Mouse (Mus musculus) urinary bladder, postnatal 25 days (tissue): ENCODE measurements around the gene Zc3h12d.
"Not testable (repeated sequence)": the region's sequence is repeated elsewhere in the genome, so short reads cannot be mapped to it uniquely, and the experiment has no call there.

Experiments used
- DNase-seq: peaks from one replicate; pipeline ENCODE4 v3.0.0; 2022; ENCODE audit warnings: low spot score

The Zc3h12d gene

DNA sequence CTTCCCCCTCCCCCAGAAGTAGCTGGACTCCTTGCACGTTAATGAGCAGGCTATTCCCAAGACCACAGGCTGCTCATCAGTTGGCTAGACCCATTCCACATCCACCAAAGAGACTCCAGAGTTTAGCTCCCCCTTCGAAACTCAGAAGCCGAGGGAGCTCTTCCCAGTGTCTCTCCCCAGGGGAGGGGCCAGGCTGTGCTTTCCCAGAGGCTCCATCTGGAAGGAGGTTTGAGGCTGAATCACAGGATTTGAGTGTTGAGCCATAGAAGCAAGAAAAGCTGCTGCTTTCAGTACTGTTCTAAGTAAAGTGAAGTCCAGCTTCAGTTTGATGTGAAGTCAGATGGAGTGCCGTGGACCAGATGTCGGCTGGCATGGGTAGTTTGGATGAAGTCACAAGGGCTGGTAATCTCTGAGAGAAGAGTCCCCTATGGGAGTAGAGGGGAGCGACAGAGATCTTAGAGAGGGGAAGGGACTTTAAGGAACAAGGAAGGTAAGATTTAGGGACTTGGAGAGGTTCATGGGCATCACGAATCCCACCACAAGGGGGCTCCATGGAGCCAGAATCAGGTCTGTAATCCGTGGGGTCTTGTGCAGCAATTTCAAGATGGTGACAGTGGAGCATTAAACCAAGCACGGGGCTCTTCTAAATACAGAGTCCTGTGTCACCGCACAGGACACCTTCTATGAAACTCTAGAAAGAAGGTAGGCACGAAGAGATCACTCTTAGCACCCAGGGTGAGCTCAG is 38.5 kb downstream of the Zc3h12d start:
- no peak for DNase-seq

GRCm38 (mm10) chr10:7871381-7872020 is 39.2 kb downstream of the Zc3h12d start:
- no peak for DNase-seq

DNA sequence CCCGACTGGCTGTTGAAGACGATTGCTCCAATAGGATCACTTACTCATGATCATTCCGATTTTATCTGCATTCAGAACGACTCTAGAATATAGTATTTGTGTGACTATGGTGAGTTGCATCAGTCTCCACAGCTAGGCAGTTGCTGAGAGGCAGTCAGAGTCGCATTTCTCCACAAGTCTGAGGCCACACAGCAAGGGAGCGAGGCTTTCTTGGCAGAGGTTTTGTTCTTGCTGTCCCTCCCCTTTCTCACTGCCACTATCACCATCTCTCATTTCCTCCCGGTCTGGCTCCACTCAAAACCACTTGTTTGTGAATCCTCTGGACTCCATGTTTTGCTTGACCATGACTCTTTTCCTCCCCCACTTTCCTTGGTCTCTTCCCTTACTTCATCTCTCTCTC is 41.9 kb downstream of the Zc3h12d start:
- no peak for DNase-seq

DNA sequence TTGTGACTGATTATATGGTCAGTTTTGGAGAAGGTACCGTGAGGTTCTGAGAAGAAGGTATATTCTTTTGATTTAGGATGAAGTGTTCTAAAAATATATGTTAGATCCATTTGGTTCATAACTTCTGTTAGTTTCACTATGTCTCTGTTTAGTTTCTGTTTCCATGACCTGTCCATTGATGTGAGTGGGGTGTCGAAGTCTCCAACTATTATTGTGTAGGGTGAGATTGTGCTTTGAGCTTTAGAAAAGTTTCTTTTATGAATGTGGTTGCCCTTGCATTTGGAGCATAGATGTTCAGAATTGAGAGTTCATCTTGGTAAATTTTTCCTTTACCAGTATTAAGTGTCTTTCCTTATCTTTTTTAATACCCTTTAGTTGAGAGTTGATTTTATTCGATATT is 48.0 kb downstream of the Zc3h12d start:
- not testable (repeated sequence) for DNase-seq

GRCm38 (mm10) chr10:7881971-7882370 is 49.7 kb downstream of the Zc3h12d start:
- no peak for DNase-seq

GRCm38 (mm10) chr10:7883524-7883923 is 51.3 kb downstream of the Zc3h12d start:
- DNase-seq: peak; percentile 79

GRCm38 (mm10) chr10:7888256-7888868 is 56.1 kb downstream of the Zc3h12d start:
- DNase-seq: no peak

DNA sequence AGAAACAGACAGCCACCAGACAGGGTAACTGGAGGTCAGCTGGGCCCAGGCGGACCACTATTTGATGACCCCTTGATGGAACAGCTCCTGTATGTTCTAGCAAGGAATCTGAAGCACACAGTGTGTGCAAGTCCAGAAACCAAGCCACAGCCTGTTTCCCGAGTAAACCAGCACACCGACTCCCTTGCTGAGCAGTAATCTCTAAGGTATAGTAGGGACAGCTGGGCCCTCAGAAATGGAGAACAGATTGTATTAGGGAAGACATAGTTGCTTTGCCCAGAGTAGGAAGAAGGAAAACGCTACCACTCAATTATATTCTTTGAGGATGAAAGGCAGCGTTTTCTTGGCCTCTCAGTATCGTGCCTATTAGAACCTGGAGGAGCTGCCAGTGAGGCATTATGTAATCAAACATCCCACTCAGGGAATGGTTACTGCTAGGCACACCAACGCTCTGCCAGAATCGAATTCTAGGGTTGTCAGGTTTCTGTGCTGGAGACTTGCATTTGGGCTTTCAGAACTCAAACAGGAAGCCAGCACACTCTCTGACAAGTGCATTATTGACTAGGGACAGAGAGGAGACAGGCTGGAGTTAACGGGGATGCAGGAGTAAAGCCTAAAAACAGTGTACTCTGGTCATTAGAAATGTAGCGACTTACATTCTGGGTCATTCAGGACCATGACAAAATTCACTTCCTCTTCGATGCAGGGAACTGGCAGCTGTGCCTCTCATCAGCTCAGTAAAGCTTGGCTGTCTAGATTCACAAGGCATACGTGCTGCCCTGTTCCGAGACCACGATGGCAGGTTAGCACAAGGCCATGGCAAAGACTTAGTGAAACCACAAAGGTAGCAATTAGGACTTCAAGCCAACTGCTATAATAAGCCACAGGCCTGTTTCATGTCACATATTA is 68.7 kb downstream of the Zc3h12d start:
- DNase-seq: no peak

DNA sequence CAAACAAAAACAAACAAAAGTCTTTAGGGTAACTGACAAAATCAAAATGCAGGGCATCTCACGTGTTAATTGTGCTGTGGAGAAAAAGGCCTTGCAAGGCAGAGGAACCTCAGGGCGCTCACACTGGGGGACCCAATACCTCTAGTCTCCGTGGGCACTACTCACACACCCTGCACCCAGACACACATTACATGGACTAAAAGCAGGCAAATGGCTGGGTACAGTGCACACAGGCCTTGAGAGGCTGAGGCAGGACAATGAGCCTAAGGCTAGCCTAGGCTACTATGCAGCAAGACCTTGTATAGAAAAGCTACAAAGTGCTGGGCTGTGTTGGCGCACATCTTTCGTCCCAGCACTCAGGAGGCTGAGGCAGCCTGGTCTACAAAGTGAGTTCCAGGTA is 71.9 kb downstream of the Zc3h12d start:
- DNase-seq: no peak

DNA sequence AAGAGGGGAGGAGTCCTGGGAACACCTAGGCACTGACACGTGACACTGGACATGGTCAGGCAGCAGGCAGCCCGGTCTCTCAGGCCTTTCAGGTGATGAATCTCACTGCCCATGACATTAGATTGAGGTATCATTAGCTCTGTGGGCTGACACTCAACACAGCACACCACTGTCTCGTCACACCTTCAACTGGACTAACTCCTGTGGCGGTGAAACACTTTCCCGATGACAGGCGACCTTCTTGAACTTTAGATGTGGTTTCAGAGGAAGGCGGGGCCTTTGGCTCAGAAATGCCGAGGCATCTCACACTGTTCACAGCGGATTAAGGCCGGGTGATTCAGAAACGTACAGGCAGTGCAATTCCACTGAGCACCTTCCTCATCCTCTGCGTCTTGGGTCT is 74.9 kb downstream of the Zc3h12d start:
- DNase-seq: no peak

GRCm38 (mm10) chr10:7911268-7911667 is 79.0 kb downstream of the Zc3h12d start:
- DNase-seq: no peak
